Mouse (Mus musculus) embryonic fibroblast, embryonic 13.5 days (primary cell): ENCODE measurements at regions not wholly inside any gene's neighbourhood (a gene's known extent, or its start where the extent isn't known, plus 50 kb on each side); places are given as distances from the start of the nearest gene placed in this dataset.

ENCODE experiments used
- CTCF ChIP-seq: IDR thresholded peaks from 2 replicates; pipeline ENCODE4 v1.5.1; 2011; ENCODE audit warnings: mild to moderate bottlenecking, control low read depth, low read length, moderate library complexity, borderline replicate concordance; ENCODE audit not compliant: insufficient read depth
- POLR2A ChIP-seq: IDR thresholded peaks from 2 replicates; pipeline ENCODE4 v1.6.1; 2011; ENCODE audit warnings: low read depth, mild to moderate bottlenecking, control low read depth, low read length, moderate library complexity

DNA sequence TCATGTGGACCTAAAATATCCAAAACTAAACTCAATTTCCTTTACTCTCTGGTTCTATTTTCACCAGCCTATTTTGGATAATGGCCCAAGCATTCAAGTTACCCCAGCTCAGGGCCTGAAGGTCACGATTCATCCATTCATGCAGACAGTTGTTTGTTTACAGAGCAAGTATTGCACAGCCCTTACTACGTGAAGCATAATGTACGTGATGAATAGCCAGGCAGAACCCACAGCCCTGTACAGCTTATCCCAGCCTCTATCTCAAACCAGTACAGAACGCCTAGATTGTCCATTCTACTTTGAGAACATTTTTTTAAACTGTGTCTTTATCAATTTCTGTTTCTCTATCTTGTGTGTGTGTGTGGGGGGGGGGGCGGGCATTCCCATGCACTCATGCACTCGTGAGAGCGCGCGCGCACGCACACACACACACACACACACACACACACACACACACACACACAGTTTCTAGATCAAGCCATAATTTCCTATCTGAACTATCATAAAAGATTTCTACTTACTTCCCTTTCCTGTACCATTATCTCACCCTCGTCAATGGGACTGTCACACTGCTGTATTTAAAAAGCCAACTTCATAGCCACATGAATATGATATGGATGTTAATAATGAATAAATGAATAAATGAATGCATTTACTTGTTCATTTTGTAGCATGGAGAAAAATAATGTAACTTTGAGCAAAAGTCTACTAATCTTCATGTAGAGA lies 180.3 kb upstream of the Bmp2 start:
- no peak for TF ChIP-seq CTCF
- no peak for TF ChIP-seq POLR2A
